Mouse (Mus musculus): Measurements from ENCODE around the gene Gm4131. TPM values are rescaled to one million over a fixed set of nuclear protein-coding genes. Genes with fewer than 3 reads are reported as not detected.

The Gm4131 gene
- polyA plus RNA-seq, 1 experiment from 2014 or later, result not detected

DNA sequence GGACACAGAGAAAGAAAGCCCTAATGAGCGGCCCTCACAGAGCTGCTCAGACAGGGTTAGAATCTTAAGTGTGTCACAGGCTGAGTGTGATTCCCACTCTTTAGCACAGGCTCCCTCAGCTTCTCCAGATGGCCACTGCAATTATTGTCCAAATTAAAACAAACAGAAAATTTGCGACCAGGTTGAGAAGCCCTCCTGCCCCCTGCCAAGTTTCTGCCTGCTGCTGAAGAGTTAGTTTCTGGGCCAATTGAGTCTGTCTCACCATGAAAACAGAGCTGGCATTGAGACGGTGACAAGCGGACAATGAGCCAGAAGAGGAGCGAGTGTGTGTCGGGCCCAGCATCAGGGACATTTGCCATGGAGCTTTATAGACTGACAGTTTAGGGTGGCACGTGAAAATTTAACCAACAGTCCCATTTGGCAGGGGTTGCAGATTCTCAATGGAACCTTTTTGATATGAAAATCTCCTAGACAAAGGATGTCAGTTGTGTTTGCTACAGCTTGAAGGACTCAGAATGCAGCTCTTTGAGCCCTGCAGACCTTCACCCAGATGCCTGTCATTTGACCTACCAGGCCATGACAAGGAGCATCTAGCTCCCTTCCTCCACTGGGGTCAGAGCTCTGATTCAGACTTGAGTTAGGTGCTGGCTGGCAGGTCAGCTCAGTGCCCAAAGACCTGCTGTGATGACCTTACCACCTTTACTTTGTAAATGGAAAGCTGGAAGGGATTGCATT, 150.5 kb downstream of the Gm4131 start:
- Histone ChIP-seq H3K4me1 (ENCODE audit: insufficient read depth) (peaks cover 20% of the 10 kb centered on the region), H3K27me3 (ENCODE audit: insufficient read depth, low read length) (no peaks in the 10 kb centered on the region), H3K4me2 (no peak overlapping the region), H3K9ac (no peak overlapping the region), H3K4me3 (ENCODE audit: low read depth, low read length) (no peak overlapping the region), H3K27ac (ENCODE audit: low read depth) (peak overlapping the region; percentile 30; the same call in 1 of the 2 replicates), H3K9me3 (ENCODE audit: low read depth, low read length) (no peaks in the 10 kb centered on the region), H3K36me3 (ENCODE audit: insufficient read depth) (no peaks in the 10 kb centered on the region)
- TF ChIP-seq CTCF (IDR thresholded peaks at IDR 0.05; ENCODE audit: low read depth), result no peak
- WGBS, result 60% methylated on average over 7 of the region's 7 CpGs
- DNase-seq, result no peak
- peak; percentile 28; the same call in 1 of the 2 replicates for ATAC-seq (ENCODE audit: insufficient read depth)

Other genes with a start within 250 kb of the Gm4131 start
- 0.42 and 0.66 TPM in 2 replicates for gene Gucy1b2, start 110.6 kb downstream of the Gm4131 start, polyA plus RNA-seq (2014; fragmentation: Nextera tagmentation; extraction: Ambion mirVana)
- 3.3 and 4.3 TPM in 2 replicates for gene Fam124a, start 11.2 kb downstream of the Gm4131 start, polyA plus RNA-seq (2014; fragmentation: Nextera tagmentation; extraction: Ambion mirVana)
- gene Serpine3, start 96.7 kb upstream of the Gm4131 start, polyA plus RNA-seq (2014; fragmentation: Nextera tagmentation; extraction: Ambion mirVana), result not detected in 2 replicates
- 29.4 and 35.2 TPM in 2 replicates for gene Ints6, start 194.2 kb upstream of the Gm4131 start, polyA plus RNA-seq (2014; fragmentation: Nextera tagmentation; extraction: Ambion mirVana)